Mouse (Mus musculus): Measurements from ENCODE around the gene Mycbp2.

DNA sequence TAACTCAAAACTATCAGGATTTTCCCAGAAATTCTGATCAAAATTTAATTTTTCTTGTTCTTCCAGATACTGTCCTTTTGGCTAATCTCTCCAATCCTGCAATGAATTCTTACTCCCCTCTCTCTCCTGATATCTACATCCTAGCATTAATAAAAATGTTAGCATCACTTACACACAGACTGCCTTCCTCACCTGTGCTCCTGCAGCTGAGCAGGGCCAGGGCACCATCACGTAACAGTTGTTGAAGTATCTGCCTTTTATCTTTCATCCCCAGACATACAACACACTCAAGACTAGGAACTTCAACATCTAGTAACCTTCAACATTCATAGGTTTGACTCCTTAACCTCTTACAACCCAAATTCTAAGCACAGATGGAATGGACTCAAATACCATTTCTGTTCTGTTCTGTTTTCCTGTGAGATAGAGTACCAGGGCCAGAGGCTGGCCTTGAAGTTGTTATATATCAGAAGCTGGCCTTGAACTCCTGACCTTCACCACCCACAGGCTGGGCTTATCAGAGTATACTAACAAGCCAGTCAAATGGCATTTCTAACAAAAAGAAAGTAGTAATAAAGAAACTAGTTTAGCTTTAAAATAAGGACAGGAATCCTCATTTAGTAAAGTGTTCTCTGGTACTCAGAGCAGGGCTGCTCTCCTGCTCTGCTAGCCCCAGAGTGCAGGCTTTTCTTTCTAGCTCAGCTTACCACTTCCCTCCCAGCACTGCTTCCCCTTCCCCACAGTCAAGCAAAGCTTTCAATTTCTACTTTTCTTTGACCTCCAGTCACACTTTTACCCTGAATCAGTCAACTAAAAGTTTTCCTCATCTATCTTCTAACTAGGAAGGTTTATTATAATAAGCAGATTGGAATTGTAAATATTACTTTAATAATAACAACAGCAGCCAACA, 5.0 kb downstream of the Mycbp2 start:
- TF ChIP-seq EP300 (IDR thresholded peaks at IDR 0.05; ENCODE audit: insufficient read depth, low read depth, low read length) = no peak
- TF ChIP-seq POLR2A (IDR thresholded peaks at IDR 0.05; ENCODE audit: insufficient read depth, low read depth, low read length) = no peak
- TF ChIP-seq CTCF (IDR thresholded peaks at IDR 0.05) = no peak

All from heart, adult 2 months (tissue).